Mouse (Mus musculus): ENCODE results near the gene Gdf9.

Gene Gdf9

GRCm38 (mm10) chr11:53445562-53445961 is 14.7 kb downstream of the Gdf9 start:
- in situ Hi-C loops (cut with MboI, MseI) = no loop called here

GRCm38 (mm10) chr11:53446183-53446582 is 15.4 kb downstream of the Gdf9 start:
- in situ Hi-C loops (cut with MboI, MseI) = no loop called here

- in situ Hi-C loops (cut with MboI, MseI) = no loop called here
Observed at GRCm38 (mm10) chr11:53447996-53448395, 17.2 kb downstream of the Gdf9 start.

GRCm38 (mm10) chr11:53448529-53448928 is 17.7 kb downstream of the Gdf9 start:
- in situ Hi-C loops (cut with MboI, MseI) = no loop called here

GRCm38 (mm10) chr11:53450070-53450705 is 19.4 kb downstream of the Gdf9 start:
- in situ Hi-C loops (cut with MboI, MseI) = no loop called here

- in situ Hi-C loops (cut with MboI, MseI) = no loop called here
Observed at GRCm38 (mm10) chr11:53451361-53451760, 20.5 kb downstream of the Gdf9 start.

- in situ Hi-C loops (cut with MboI, MseI) = no loop called here
Observed at GRCm38 (mm10) chr11:53452396-53452795, 21.6 kb downstream of the Gdf9 start.

- in situ Hi-C loops (cut with MboI, MseI) = no loop called here
Observed at GRCm38 (mm10) chr11:53453031-53453430, 22.2 kb downstream of the Gdf9 start.

GRCm38 (mm10) chr11:53456474-53457371 is 25.9 kb downstream of the Gdf9 start, which contains the start of the genes Gm10447 and Shroom1:
TSS of gene Gm10447 (minus strand) at chr11:53457110.
TSS of gene Shroom1 (plus strand) at chr11:53457205.
- in situ Hi-C loops (cut with MboI, MseI) = no loop called here

- in situ Hi-C loops (cut with MboI, MseI) = no loop called here
Observed at GRCm38 (mm10) chr11:53457372-53457954, 26.6 kb downstream of the Gdf9 start.

GRCm38 (mm10) chr11:53458996-53459395 is 28.2 kb downstream of the Gdf9 start:
- in situ Hi-C loops (cut with MboI, MseI) = no loop called here

GRCm38 (mm10) chr11:53460192-53460591 is 29.4 kb downstream of the Gdf9 start:
- in situ Hi-C loops (cut with MboI, MseI) = no loop called here

GRCm38 (mm10) chr11:53461727-53462126 is 30.9 kb downstream of the Gdf9 start:
- in situ Hi-C loops (cut with MboI, MseI) = no loop called here

GRCm38 (mm10) chr11:53463551-53464424 is 33.0 kb downstream of the Gdf9 start:
- in situ Hi-C loops (cut with MboI, MseI) = no loop called here

GRCm38 (mm10) chr11:53466231-53466971 is 35.6 kb downstream of the Gdf9 start:
- in situ Hi-C loops (cut with MboI, MseI) = loop anchor here (5.0 kb wide), 1 partner anchor 271 kb away; no protein-coding TSS in a partner anchor

- in situ Hi-C loops (cut with MboI, MseI) = loop anchor here (5.0 kb wide), 1 partner anchor 268 kb away; no protein-coding TSS in a partner anchor
Observed at GRCm38 (mm10) chr11:53469294-53469967, 38.6 kb downstream of the Gdf9 start.

- in situ Hi-C loops (cut with MboI, MseI) = loop anchor here (5.0 kb wide), 1 partner anchor 267 kb away; no protein-coding TSS in a partner anchor
Observed at GRCm38 (mm10) chr11:53469968-53470695, 39.3 kb downstream of the Gdf9 start, which contains the start of gene Gm9837. TSS of gene Gm9837 (minus strand) at chr11:53470479.

- in situ Hi-C loops (cut with MboI, MseI) = no loop called here
Observed at GRCm38 (mm10) chr11:53472709-53473108, 41.9 kb downstream of the Gdf9 start.

- in situ Hi-C loops (cut with MboI, MseI) = no loop called here
Observed at GRCm38 (mm10) chr11:53475620-53476019, 44.8 kb downstream of the Gdf9 start.
